Mouse (Mus musculus) kidney, postnatal 0 days (tissue): ENCODE data around the gene Slc25a12. TPM values are rescaled to one million over a fixed set of nuclear protein-coding genes. Genes with fewer than 3 reads are reported as not detected.
"Not testable (repeated sequence)": the region's sequence is repeated elsewhere in the genome, so short reads cannot be mapped to it uniquely, and the experiment has no call there.

Experiments
- ATAC-seq: fragments of 200-750 bp; cut with Nextera tagmentation; replicated peaks from 2 replicates; pipeline ENCODE4 v1.8.0; 2017; ENCODE audit warnings: low read depth, moderate number of reproducible peaks, moderate TSS enrichment, moderate library complexity; ENCODE audit not compliant: low FRiP score
- DNase-seq: peaks from one replicate; pipeline ENCODE4 v3.0.0-alpha.2; 2016; ENCODE audit warnings: low spot score
- H3K27ac ChIP-seq: fragments of 300-500 bp; sonication (generic); 2 replicates; pipeline ENCODE4 v1.5.1; 2014; ENCODE audit warnings: mild to moderate bottlenecking
- H3K27me3 ChIP-seq: fragments of 300-500 bp; sonication (generic); 2 replicates; pipeline ENCODE4 v1.6.1; 2014; ENCODE audit warnings: low read length, mixed read lengths; ENCODE audit not compliant: insufficient read depth
- H3K36me3 ChIP-seq: fragments of 300-500 bp; sonication (generic); 2 replicates; pipeline ENCODE4 v1.6.1; 2014; ENCODE audit warnings: low read length, mixed read lengths; ENCODE audit not compliant: insufficient read depth
- H3K4me1 ChIP-seq: fragments of 300-500 bp; sonication (generic); replicated peaks from 2 replicates; pipeline ENCODE4 v1.6.1; 2014; ENCODE audit warnings: antibody characterized with exemption, low read length, mixed read lengths; ENCODE audit not compliant: insufficient read depth
- H3K4me2 ChIP-seq: fragments of 300-500 bp; sonication (generic); 2 replicates; pipeline ENCODE4 v1.6.1; 2014; ENCODE audit warnings: mild to moderate bottlenecking, low read length, moderate library complexity, mixed read lengths
- H3K4me3 ChIP-seq: fragments of 300-500 bp; sonication (generic); replicated peaks from 2 replicates; pipeline ENCODE4 v1.5.1; 2014; ENCODE audit warnings: low read depth, low read length
- H3K9ac ChIP-seq: fragments of 300-500 bp; sonication (generic); 2 replicates; pipeline ENCODE4 v1.6.1; 2014; ENCODE audit warnings: low read depth, low read length
- H3K9me3 ChIP-seq: fragments of 300-500 bp; sonication (generic); replicated peaks from 2 replicates; pipeline ENCODE4 v1.6.1; 2016; ENCODE audit warnings: low read length, inconsistent platforms, mixed read lengths
- CTCF ChIP-seq: IDR thresholded peaks from 2 replicates; pipeline ENCODE4 v1.5.1; 2016; ENCODE audit warnings: antibody characterized with exemption, low read depth, mild to moderate bottlenecking, moderate library complexity
- WGBS: fragments of 180-500 bp; shearing (Covaris S2); extraction: QIAGEN DNeasy Blood & Tissue Kit; methylation state at CpG from one replicate; pipeline ENCODE4 v1.1.7; 2014; 5-methylcytosine and 5-hydroxymethylcytosine counted together
- polyA plus RNA-seq: library from polyadenylated mRNA; unstranded; fragments of >200 nt; fragmentation: Nextera tagmentation; extraction: Ambion mirVana; gene quantifications from 2 replicates; pipeline ENCODE4 v1.2.1, GENCODE M21; 2015

Slc25a12 gene
- polyA plus RNA-seq, 1 experiment from 2014 or later: 51.4 TPM

DNA sequence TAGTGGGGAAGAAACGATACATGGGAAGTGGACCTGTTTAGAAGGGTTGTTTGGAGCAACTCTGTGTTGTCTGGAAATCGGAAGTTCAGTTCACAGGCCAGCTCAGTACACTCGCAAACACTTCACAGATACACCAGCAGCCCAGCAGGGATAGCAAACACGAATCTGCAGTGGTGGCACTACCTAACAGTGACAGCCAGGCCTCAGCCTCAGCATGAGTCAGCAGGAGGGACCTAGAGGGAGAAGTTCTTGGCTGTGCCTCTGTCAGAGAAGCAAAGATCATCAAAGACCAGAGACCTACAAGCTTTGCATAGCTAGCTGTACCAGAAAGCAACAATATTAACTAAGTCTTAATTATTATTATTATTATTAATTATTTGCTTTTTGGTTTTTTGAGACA is 14.4 kb upstream of the Slc25a12 start:
- DNase-seq (no peak), ATAC-seq (no peak)
- 81% methylated on average over 4 of the region's 4 CpGs for WGBS
- Histone ChIP-seq H3K9ac (no peak overlapping the region), H3K27me3 (no peaks in the 10 kb centered on the region), H3K4me2 (no peak overlapping the region), H3K9me3 (no peaks in the 10 kb centered on the region), H3K4me3 (no peak overlapping the region), H3K27ac (no peak overlapping the region), H3K36me3 (no peaks in the 10 kb centered on the region), H3K4me1 (no peaks in the 10 kb centered on the region)
- no peak for TF ChIP-seq CTCF

DNA sequence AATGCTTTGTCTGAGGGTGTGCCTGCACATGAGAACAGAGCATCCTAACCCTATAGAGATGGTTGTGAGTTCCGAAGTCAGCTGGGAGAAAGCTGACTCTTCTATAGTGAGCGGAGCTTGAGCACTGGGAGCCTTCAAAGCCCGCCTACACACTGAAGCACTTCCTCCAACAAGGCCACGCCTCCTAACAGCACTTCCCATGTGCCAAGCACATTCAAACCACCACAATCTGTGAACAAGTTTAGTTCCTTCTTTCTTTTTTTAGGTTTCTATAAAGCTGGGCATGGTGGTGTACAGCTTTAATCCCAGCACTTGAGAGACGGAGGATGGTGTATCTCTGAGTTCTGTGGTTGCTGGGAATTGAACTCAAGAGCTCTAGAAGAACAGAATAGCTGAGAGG is 9.9 kb upstream of the Slc25a12 start:
- Histone ChIP-seq H3K9me3 (no peaks in the 10 kb centered on the region), H3K4me1 (no peaks in the 10 kb centered on the region), H3K9ac (no peak overlapping the region), H3K27me3 (no peaks in the 10 kb centered on the region), H3K4me3 (no peak overlapping the region), H3K27ac (no peak overlapping the region), H3K4me2 (no peak overlapping the region), H3K36me3 (no peaks in the 10 kb centered on the region)
- ATAC-seq (no peak), DNase-seq (no peak)
- WGBS: 92% methylated on average over 5 of the region's 5 CpGs
- no peak for TF ChIP-seq CTCF

- no peak overlapping the region for H3K4me3 ChIP-seq
- H3K27me3 ChIP-seq: no peaks in the 10 kb centered on the region
- no peak overlapping the region for H3K27ac ChIP-seq
- no peak for TF ChIP-seq CTCF
- WGBS: 38% methylated on average over 11 of the region's 11 CpGs
- ATAC-seq (no peak), DNase-seq (peak; percentile 28)
- no peaks in the 10 kb centered on the region for H3K36me3 ChIP-seq
- peak overlapping the region; percentile 21; the same call in 1 of the 2 replicates for H3K4me2 ChIP-seq
- H3K4me1 ChIP-seq: no peaks in the 10 kb centered on the region
- H3K9ac ChIP-seq: no peak overlapping the region
- H3K9me3 ChIP-seq: no peaks in the 10 kb centered on the region
Observed at GRCm38 (mm10) chr2:71376433-71376906, 8.9 kb upstream of the Slc25a12 start.

DNA sequence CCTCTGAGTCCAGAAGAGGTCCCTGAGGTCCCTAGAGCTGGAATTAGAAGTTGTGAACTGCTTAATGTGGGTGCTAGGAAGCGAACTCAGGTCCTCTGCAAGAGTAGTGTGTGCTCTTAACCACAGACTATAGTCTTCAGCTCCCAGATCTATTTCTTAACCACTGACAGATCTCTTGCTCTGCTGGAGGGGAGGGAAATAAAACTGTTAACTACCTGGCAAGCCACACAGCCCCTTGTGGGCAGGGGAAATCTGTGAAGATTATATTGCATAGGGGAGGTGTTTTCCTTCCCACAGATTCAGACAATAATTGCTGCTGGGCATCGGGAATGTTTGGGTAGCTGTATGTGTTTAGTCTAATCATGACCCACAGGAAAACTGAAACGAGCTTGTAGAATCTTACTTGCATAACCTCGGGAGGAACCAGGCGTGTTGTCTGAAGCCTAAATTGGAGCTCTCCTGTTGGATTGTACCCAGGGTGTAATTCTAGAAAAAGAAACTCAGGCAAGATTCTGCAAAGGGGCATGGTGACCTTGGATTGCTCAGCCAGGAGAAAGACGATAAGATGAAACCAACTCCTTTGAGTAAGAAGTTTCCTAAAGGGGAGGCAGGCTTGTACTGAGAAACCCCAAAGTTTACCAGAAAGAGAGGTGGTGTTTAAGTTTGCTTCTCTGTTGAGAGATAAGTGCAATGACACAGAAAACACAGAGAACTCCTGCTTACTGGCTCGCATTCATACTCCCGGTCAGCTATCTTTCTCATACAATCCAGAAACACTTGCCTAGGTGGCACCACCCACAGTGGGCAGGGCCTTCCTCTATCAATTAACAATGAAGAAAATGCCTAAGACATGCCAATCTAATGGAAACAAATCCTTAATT is 7.0 kb upstream of the Slc25a12 start:
- no peaks in the 10 kb centered on the region for H3K4me1 ChIP-seq
- H3K4me2 ChIP-seq: no peak overlapping the region
- H3K36me3 ChIP-seq: no peaks in the 10 kb centered on the region
- no peaks in the 10 kb centered on the region for H3K9me3 ChIP-seq
- DNase-seq (peak; percentile 24), ATAC-seq (no peak)
- TF ChIP-seq CTCF: no peak
- H3K27me3 ChIP-seq: no peaks in the 10 kb centered on the region
- 43% methylated on average over 8 of the region's 8 CpGs for whole genome bisulfite sequencing
- H3K9ac ChIP-seq: no peak overlapping the region
- no peak overlapping the region for H3K4me3 ChIP-seq
- H3K27ac ChIP-seq: no peak overlapping the region

DNA sequence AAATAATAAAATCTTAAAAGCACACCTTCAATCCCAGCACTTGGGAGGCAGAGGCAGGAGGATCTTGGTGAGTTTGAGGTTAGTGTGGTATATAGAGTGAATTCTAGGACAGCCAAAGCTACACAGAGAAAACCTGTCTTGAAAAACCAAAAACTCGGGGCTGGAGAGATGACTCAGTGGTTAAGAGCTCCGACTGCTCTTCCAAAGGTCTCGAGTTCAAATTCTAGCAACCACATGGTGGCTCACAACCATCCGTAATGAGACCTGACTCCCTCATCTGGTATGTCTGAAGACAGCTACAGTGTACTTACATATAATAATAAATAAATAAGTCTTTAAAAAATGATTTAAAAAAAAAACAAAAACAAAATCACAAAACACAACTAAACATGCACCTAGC is 4.7 kb upstream of the Slc25a12 start:
- DNase-seq, H3K9me3 ChIP-seq, H3K4me1 ChIP-seq, H3K27ac ChIP-seq, H3K4me3 ChIP-seq, H3K9ac ChIP-seq, H3K27me3 ChIP-seq, H3K4me2 ChIP-seq, ATAC-seq, H3K36me3 ChIP-seq: not testable (repeated sequence)
- WGBS: 88% methylated on average over 4 of the region's 4 CpGs

- no peak for ATAC-seq
- H3K4me1 ChIP-seq: no peaks in the 10 kb centered on the region
- H3K9me3 ChIP-seq: no peaks in the 10 kb centered on the region
- no peak overlapping the region for H3K4me3 ChIP-seq
- no peak for DNase-seq
- no peak overlapping the region for H3K4me2 ChIP-seq
- TF ChIP-seq CTCF: no peak
- H3K27me3 ChIP-seq: no peaks in the 10 kb centered on the region
- WGBS: 64% methylated on average over 5 of the region's 5 CpGs
- H3K9ac ChIP-seq: no peak overlapping the region
- no peak overlapping the region for H3K27ac ChIP-seq
- H3K36me3 ChIP-seq: no peaks in the 10 kb centered on the region
Observed at GRCm38 (mm10) chr2:71371790-71372189, 4.2 kb upstream of the Slc25a12 start.

GRCm38 (mm10) chr2:71368086-71368485 is 537 bp upstream of the Slc25a12 start:
- 33% methylated on average over 8 of the region's 8 CpGs for WGBS

More at GRCm38 (mm10) chr2:71368086-71368485, 537 bp upstream of the Slc25a12 start:
- no peak for TF ChIP-seq CTCF
- ATAC-seq (no peak), DNase-seq (no peak)
- peak overlapping the region; percentile 74 for H3K4me2 ChIP-seq
- H3K9me3 ChIP-seq: no peaks in the 10 kb centered on the region
- H3K27me3 ChIP-seq: no peaks in the 10 kb centered on the region
- 0 out of 2 replicates have a peak, but pooled peaks cover 3% of the 10 kb centered on the region for H3K4me1 ChIP-seq
- H3K9ac ChIP-seq: no peak overlapping the region
- H3K27ac ChIP-seq: no peak overlapping the region
- H3K4me3 ChIP-seq: peak overlapping the region; percentile 73
- no peaks in the 10 kb centered on the region for H3K36me3 ChIP-seq
